Mouse (Mus musculus): Measurements from ENCODE around the gene B3gat3.
A peak's percentile ranks its signal among the peaks of the same experiment; 100 is the strongest.
"Not testable (repeated sequence)": the region's sequence is repeated elsewhere in the genome, so short reads cannot be mapped to it uniquely, and the experiment has no call there.

Gene B3gat3

GRCm38 (mm10) chr19:8920073-8920736 lies at the start of gene B3gat3:
B3gat3 (plus strand) TSS chr19:8920374.
- peak; percentile 97 for DNase-seq

- DNase-seq: not testable (repeated sequence)
Measured at GRCm38 (mm10) chr19:8870381-8870780, 49.8 kb upstream of the B3gat3 start.

GRCm38 (mm10) chr19:8870838-8871237 lies 49.3 kb upstream of the B3gat3 start:
- DNase-seq: peak; percentile 31

- peak; percentile 97 for DNase-seq
Measured at GRCm38 (mm10) chr19:8871267-8872186, 48.6 kb upstream of the B3gat3 start, which contains the start of gene Ubxn1. Ubxn1 (plus strand) TSS chr19:8871496.

- DNase-seq: no peak
Measured at GRCm38 (mm10) chr19:8872266-8872840, 47.8 kb upstream of the B3gat3 start.

GRCm38 (mm10) chr19:8875031-8875430 lies 45.1 kb upstream of the B3gat3 start:
- no peak for DNase-seq

GRCm38 (mm10) chr19:8880311-8881033 lies 39.7 kb upstream of the B3gat3 start, which contains the start of gene Uqcc3:
Uqcc3 (minus strand) TSS chr19:8880923.
- DNase-seq: peak; percentile 93

GRCm38 (mm10) chr19:8881034-8881392 lies 39.2 kb upstream of the B3gat3 start:
- no peak for DNase-seq

- DNase-seq: no peak
Measured at GRCm38 (mm10) chr19:8883616-8884015, 36.6 kb upstream of the B3gat3 start, which contains the start of the genes Lbhd1 and Gm49403. Lbhd1 (plus strand) TSS chr19:8883732. Gm49403 (plus strand) TSS chr19:8883930.

GRCm38 (mm10) chr19:8886916-8887584 lies 33.1 kb upstream of the B3gat3 start:
- DNase-seq: no peak

- no peak for DNase-seq
Measured at GRCm38 (mm10) chr19:8887585-8888463, 32.4 kb upstream of the B3gat3 start.

GRCm38 (mm10) chr19:8888511-8889385 lies 31.4 kb upstream of the B3gat3 start, which contains the start of the genes 1810009A15Rik and Gm49416:
1810009A15Rik (plus strand) TSS chr19:8888853.
Gm49416 (plus strand) TSS chr19:8888926.
- peak; percentile 97 for DNase-seq

- DNase-seq: peak; percentile 89
Measured at GRCm38 (mm10) chr19:8892829-8893766, 27.1 kb upstream of the B3gat3 start, which contains the start of gene Ints5. Ints5 (plus strand) TSS chr19:8893005.

GRCm38 (mm10) chr19:8895397-8895960 lies 24.7 kb upstream of the B3gat3 start:
- no peak for DNase-seq

- DNase-seq: not testable (repeated sequence)
Measured at GRCm38 (mm10) chr19:8896231-8896630, 23.9 kb upstream of the B3gat3 start.

- peak; percentile 74 for DNase-seq
Measured at GRCm38 (mm10) chr19:8897211-8897864, 22.8 kb upstream of the B3gat3 start.

- DNase-seq: peak; percentile 98
Measured at GRCm38 (mm10) chr19:8897865-8898495, 22.2 kb upstream of the B3gat3 start, which contains the start of gene Ganab. Ganab (plus strand) TSS chr19:8898071.
